Mouse (Mus musculus) right cerebral cortex, adult 18-20 months (tissue): ENCODE data around the gene Gm28919.
"Not testable (repeated sequence)": the region's sequence is repeated elsewhere in the genome, so short reads cannot be mapped to it uniquely, and the experiment has no call there.

Source experiments
- DNase-seq: peaks from one replicate; pipeline ENCODE4 v3.0.0; 2022; ENCODE audit warnings: mixed read lengths

Gm28919 gene

DNA sequence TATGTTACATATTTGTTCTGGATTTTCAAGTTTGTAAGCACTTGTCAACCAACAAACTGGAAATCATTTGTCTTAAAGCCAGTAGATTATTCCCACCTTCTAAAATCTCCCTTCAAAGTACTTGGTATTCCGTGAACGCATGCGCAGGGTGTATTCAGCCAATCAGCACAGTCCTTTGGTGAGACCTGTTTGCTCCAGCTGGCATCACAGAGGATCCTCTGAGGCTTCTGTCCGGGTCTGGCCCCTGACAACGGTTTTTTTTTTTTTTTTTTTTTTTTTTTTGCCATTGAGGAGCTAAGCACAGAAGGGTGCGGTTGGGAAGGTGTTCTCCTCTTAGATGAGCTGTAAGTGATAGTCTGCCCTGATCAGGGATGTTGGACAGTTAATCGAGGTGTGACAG is at the start of gene Gm28919:
Gm28919 (plus strand) TSS at position 301 of the 400 bp plus-strand sequence.
- DNase-seq: not testable (repeated sequence)
